Mouse (Mus musculus) MN1 (cell line): ENCODE measurements around the gene 9030624G23Rik.
"Not testable (repeated sequence)": the region's sequence is repeated elsewhere in the genome, so short reads cannot be mapped to it uniquely, and the experiment has no call there.

Experiments used
- DNase-seq: peaks from one replicate; pipeline ENCODE4 v3.0.0-alpha.2; 2016; ENCODE audit warnings: low spot score

The 9030624G23Rik gene

DNA sequence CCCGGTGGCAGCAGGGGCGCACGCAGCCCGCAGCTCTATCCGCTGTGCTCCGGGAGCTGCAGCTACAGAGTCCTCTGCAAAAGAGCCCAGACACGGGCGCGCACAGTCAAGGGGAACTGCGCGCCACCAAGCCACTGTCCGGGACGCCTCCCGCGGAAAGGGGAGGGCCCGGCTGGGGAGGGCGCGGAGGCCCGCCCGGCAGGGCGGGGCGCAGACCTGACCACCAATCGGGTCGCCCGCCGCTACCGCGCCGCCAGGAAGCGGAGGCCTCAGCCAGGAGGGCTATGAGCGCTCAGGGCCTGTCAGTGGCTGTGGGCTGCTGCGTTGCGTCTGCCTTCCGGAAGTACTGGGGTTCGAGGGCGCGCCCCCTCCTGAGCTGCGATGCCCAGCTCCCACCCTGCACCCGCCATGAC is at the start of gene 9030624G23Rik:
Gene 9030624G23Rik, minus strand, starts transcription at position 139 of the 413 bp plus-strand sequence.
- DNase-seq, result not testable (repeated sequence)

DNA sequence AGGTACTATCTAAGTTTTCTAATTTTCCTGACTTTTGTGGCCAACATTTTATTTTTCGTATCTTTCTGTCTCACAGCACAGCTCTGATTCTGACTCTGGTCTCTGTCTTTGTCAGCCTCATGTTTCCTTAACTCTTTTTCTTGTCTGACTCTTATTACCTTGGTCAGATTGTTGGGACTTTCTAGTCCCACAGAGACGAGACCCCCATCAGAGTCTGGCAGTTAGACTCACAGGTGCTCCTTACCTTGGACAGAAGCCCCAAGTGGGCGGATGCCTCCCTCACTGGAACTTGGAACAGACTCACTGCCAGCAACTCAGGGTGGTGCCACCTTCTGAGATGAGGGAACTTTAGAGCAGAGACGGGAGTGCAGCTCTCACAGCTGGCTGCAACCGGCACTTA is 13.9 kb downstream of the 9030624G23Rik start:
- DNase-seq, result not testable (repeated sequence)
